Mouse (Mus musculus) layer of hippocampus, postnatal 25 days (tissue): ENCODE measurements at regions not wholly inside any gene's neighbourhood (a gene's known extent, or its start where the extent isn't known, plus 50 kb on each side); places are given as distances from the start of the nearest gene placed in this dataset.

Experiments used
- DNase-seq, 2 experiments: peaks; one replicate each; pipeline ENCODE4 v3.0.0; 2022; ENCODE audit warnings: mixed read lengths in 2 of 2, low spot score in 1 of 2; ENCODE audit errors: extremely low spot score in 1 of 2

GRCm38 (mm10) chr1:81904056-81904455 lies 328.9 kb upstream of the Gm9747 start:
- no peak for DNase-seq

DNA sequence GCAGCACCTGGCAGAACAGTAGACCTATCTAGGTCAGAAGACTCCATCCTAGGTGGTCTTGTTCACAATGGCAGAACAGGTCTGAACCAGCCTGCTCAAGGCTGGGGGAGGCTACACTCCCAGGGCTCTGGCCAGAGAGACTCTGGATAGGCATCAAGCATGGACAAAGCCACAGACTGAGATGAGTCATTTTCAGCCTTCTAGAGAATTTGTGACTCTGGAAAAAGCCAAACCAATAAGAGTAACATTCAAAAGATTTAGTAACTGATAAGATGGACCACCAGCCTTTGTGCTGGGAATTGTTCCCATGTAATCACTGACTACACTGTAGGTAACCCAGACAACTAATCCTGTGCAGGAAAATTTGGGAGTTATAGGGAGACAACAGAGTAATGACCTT lies 320.3 kb upstream of the Gm9747 start:
- no peak for DNase-seq

GRCm38 (mm10) chr1:81913561-81913964 lies 319.3 kb upstream of the Gm9747 start:
- no peak for DNase-seq

DNA sequence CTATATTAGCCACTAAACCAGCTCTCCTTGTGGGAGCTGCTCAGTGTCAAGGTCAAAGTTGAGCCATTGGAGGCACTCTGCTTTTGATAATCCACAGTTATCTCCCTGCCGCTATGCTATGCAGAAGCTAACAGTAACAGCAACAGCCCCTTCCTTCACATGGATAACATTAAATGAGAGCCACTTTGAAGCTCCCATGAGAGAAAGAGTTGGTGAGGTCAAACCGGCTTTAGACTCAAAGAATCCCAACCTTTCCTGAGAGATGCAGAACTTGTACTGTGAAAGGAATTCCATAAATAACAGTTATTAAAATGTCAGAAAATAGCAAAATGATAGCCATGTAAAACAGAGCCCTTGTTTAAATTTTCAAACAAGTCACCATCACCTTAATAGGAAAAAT lies 316.1 kb upstream of the Gm9747 start:
- no peak for DNase-seq

- DNase-seq: no peak
Observed at GRCm38 (mm10) chr1:81927721-81928120, 305.2 kb upstream of the Gm9747 start.

- no peak for DNase-seq
Observed at GRCm38 (mm10) chr1:81933064-81933463, 299.8 kb upstream of the Gm9747 start.

- DNase-seq: no peak
Observed at GRCm38 (mm10) chr1:81945236-81945635, 287.7 kb upstream of the Gm9747 start.

GRCm38 (mm10) chr1:81950140-81950550 lies 282.8 kb upstream of the Gm9747 start:
- DNase-seq: no peak

GRCm38 (mm10) chr1:81950853-81951252 lies 282.1 kb upstream of the Gm9747 start:
- DNase-seq: no peak

GRCm38 (mm10) chr1:81951493-81952011 lies 281.4 kb upstream of the Gm9747 start:
- DNase-seq: no peak

DNA sequence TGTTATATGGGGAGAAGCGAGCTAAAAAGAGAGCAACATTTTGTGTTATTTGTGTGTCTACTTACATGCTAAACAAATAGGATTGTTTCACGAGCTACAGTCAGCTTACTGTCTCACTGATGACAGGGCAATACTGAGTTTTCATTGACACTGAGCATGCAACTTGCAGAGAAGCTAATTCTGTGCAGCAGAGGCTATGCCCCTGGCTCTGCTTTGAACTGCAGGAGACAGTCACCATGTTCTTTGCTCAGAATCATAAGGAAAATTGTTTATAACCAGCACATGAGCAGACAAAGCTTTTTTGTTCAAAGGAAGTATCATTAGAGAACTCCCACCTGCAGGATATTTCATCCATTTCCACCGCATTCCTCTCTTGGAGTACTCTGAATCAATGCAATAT lies 280.8 kb upstream of the Gm9747 start:
- no peak for DNase-seq

GRCm38 (mm10) chr1:81954507-81954906 lies 278.4 kb upstream of the Gm9747 start:
- no peak for DNase-seq

GRCm38 (mm10) chr1:81967062-81967461 lies 265.9 kb upstream of the Gm9747 start:
- DNase-seq: no peak

GRCm38 (mm10) chr1:81967746-81968295 lies 265.1 kb upstream of the Gm9747 start:
- no peak for DNase-seq

DNA sequence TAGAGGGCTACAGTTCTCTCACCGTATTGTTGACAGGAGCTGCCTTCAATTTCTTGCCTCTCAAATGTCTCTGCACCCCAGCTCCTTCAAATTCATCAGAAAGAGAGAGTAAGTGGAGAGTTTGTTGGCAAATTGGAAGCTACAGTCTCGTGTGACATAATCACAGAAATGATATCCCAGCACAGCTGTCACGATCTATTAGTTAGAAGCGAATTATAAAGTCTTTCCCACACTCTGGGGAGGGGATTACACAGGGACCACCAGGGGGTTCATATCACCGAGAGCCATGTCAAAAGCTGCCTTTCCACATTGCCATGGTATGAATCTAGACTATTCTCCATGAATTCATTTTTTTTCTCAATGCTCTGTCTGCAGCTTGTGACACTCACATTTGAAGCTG lies 260.3 kb upstream of the Gm9747 start:
- DNase-seq: no peak

GRCm38 (mm10) chr1:81973481-81973880 lies 259.4 kb upstream of the Gm9747 start:
- no peak for DNase-seq

DNA sequence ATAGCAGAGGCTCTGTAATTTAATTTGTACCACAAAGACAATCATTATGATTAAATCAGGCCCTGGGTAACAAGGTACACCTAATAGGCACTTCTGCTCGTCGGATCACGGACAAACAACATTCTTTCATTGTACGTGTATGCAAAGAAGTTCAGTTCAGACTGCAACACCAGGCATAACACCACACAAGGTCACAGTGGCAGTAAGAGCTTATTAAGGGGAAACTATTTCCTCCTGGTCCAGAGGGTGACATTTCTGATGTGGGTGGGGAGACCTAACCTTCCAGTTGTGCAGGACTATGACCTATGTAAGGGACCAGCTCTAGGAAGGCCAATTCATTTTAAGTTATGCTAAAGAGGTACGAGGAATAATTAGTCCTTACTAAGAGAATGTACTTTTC lies 225.0 kb upstream of the Gm9747 start:
- DNase-seq: no peak

- DNase-seq: no peak
Observed at GRCm38 (mm10) chr1:82008805-82009204, 224.1 kb upstream of the Gm9747 start.

DNA sequence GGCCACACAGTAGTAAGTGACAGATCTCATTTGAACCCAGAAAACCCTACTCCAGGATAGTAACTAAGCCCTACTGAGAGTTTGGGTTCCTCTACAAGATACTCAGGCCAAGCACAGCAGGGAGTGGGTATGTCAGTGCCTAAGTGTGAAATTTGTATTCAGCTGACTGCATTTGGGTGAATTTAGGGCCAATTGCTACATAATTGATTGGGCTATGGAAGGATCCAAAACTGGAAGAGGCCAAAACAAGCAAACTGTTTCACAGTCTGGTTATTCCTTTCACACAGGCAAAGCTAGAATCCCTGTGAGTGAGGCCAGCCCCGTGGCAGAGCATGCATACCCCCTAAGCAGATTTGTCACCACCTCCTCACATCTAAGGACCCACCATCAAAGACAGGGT lies 221.9 kb upstream of the Gm9747 start:
- no peak for DNase-seq

- no peak for DNase-seq
Observed at GRCm38 (mm10) chr1:82015341-82015740, 217.6 kb upstream of the Gm9747 start.

GRCm38 (mm10) chr1:82018701-82019404 lies 214.1 kb upstream of the Gm9747 start:
- DNase-seq: no peak

DNA sequence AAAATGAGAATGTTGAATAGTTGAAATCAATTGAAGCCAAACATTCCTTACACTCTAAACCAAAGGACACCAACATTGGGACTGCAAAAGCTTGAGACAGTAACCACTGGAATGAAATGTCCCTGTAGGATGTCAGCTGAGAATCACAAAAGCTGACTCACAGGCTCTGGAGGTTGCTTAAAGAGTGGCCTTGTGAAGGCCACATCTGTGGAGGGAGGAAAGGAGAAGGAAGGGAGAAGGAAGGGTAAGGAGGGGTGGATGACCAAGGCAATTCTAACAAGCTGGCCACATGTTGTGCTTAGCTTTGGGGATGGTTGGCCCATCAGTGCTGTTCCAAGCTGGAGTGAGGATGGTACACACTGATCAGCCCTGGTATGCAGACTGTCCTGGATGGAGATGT lies 205.2 kb upstream of the Gm9747 start:
- no peak for DNase-seq
